Mouse (Mus musculus): ENCODE data around the gene 1700020D05Rik. TPM values are rescaled to one million over a fixed set of nuclear protein-coding genes. Genes with fewer than 3 reads are reported as not detected.

The 1700020D05Rik gene
- total RNA-seq, 1 experiment from 2014 or later, result 2.8 TPM

DNA sequence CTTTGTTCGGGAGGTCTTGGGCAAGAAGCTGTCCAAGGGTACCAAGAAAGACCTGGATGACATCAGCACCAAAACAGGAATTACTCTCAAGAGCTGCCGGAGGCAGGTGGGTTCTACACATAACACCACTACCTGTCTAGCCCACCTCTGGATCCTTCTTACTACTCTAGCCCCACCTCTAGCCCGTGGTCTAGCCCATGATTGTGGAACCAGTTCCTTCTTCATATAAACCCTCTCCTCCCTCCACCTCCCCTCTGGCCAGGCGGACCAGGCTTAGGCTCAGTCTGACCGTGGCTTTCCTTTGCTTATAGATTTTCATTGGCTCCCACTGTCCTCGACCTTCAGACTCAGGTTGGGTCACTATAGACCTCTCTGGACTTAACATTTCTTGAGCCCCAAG, 42.2 kb downstream of the 1700020D05Rik start:
- ATAC-seq (replicated peaks in 1 of 2; ENCODE audit: insufficient read depth in 1 of 2, low FRiP score in 2 of 2, low TSS enrichment in 1 of 2, low read depth in 1 of 2, poor library complexity in 2 of 2, severe bottlenecking in 2 of 2), result no peak

DNA sequence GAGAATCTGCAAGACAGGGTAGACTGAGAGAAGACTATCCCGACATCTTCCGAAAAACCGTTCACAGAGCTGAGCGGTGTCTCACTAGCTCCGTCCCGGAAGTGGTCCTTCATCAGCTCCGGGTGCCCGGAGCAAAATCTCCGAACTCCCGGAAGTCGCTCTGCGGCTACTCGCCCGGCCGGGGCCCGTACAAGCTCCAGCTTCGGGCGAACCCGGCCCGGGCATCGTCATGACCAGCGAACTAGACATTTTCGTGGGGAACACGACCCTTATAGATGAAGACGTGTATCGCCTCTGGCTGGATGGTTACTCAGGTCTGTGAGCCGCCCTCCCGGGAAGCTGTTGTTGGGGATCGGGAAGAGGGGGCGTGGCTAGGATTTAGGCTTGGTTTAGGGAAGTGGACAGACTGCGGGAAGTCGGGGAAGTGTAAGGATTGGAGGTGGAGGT, 43.1 kb downstream of the 1700020D05Rik start, which contains the start of gene Fibp:
Fibp (plus strand) TSS at position 151 of the 447 bp plus-strand sequence.
- ATAC-seq (replicated peaks in 1 of 2; ENCODE audit: insufficient read depth in 1 of 2, low FRiP score in 2 of 2, low TSS enrichment in 1 of 2, low read depth in 1 of 2, poor library complexity in 2 of 2, severe bottlenecking in 2 of 2), result peak; percentile 65 to 79

DNA sequence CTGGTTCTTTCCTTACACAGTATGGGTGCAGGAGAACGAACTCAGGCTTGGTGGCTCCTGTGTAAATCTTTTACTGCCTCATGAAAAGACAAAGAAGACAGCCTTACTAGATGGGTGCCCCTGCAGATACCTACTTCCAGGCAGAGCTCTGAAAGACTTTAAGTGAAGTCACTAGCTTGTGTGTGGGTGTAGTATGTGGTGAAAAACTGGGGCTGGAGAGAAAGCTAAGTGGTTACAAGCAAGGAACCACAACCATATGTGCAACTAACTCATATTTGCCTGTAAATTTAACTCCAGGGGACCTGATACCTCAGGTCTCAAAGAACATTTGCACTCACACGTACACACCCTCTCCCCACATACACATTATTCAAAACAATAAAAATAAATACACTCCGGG, 43.7 kb downstream of the 1700020D05Rik start:
- ATAC-seq (replicated peaks in 1 of 2; ENCODE audit: insufficient read depth in 1 of 2, low FRiP score in 2 of 2, low TSS enrichment in 1 of 2, low read depth in 1 of 2, poor library complexity in 2 of 2, severe bottlenecking in 2 of 2), result no peak

DNA sequence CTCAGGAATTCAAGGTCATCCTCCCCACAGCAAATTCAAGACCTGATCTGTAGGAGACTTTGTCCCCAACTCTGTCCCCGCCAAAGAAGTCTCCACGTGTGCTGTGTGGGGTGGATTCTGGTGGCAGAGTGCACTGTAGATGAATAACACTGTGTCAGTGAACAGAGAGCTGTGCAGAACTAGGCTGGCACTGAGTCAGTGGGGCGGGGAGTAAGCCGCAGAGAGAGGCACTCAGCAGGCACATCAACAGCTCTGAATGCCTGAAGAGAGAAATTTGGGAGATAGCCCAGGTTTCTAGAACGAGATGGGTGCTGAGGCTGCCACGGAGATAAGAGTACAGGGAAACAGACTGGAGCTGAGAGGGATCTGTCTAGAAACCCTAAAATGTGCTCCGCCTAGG, 44.6 kb downstream of the 1700020D05Rik start:
- no peak for ATAC-seq (replicated peaks in 1 of 2; ENCODE audit: insufficient read depth in 1 of 2, low FRiP score in 2 of 2, low TSS enrichment in 1 of 2, low read depth in 1 of 2, poor library complexity in 2 of 2, severe bottlenecking in 2 of 2)

DNA sequence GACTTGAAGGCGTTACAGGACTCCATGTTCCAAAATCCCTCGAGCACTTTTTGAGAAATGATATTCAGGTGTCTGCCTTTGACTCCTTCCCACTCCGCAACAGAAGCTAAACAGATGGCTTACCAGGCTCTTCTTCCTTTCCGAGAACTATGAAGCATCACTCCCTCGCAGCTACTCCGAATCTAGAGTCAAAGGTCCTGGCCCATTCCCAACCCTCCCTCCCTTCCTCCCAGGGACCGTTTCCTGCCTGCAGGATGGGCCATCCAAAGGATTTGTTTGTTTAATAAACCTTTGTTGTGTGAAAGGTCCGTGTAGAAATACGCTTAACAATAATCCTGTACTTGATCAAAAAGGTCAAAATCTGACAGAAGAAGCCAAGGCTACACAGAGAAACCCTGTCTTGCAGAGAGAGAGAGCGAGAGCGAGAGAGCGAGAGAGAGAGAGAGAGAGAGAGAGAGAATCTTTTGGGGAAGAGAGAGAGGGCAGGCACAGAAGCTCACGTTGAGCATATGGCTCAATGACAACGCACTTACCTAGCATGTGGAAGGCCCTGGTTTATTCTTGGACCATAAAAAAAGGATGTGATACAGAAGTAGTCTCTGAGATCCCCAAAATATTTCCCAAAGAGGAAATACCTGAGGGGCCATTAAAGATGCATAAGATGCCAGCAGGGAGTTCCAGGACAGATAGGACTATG, 45.7 kb downstream of the 1700020D05Rik start, which contains the start of gene Ccdc85b:
Ccdc85b (minus strand) TSS at position 149 of the 697 bp plus-strand sequence.
- 0 out of 4 replicates have a peak, but pooled peaks of 1 of the 2 experiments have one; percentile 3 for ATAC-seq (replicated peaks in 1 of 2; ENCODE audit: insufficient read depth in 1 of 2, low FRiP score in 2 of 2, low TSS enrichment in 1 of 2, low read depth in 1 of 2, poor library complexity in 2 of 2, severe bottlenecking in 2 of 2)

DNA sequence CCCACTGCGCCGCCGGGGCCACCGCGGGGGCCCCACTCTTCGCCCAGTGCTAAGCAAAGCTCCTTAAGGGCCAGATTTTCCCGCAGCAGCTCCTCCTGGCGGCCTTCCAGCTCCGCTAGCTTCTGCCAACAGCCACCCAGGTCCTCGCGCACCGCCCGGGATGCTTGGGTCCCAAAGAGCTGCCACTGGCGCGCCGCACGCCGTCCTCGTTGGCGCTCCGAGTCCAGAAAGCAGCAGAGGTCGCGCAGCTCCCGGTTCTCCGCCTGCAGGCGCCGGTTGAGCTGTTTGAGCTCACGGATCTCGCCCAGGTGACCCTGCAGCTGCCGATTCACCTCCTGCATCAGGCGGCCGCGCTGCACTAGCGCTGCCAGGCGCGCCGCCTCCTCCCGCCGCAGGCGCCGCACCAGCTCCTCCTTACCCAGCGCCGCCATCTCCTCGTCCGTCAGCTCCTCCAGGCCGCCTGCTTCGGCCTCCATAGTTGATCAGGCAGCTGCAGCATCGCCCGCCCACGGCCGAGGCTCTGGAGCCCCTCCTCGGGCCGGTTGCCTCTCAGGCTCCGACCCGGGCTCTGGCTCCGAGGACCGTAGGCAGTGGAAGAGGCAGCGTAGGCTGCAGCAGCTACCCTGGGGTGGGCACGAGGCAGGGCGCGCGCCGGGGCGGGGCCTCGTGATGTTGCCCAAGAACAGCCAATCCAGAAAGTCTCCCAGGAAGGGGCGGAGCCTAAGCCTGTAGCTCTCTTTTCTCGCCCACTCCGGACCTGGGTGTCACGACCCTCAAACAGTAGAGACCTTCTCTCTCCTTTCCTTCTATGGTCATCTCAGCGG, 46.5 kb downstream of the 1700020D05Rik start:
- peak; percentile 80 to 81 for ATAC-seq (replicated peaks in 1 of 2; ENCODE audit: insufficient read depth in 1 of 2, low FRiP score in 2 of 2, low TSS enrichment in 1 of 2, low read depth in 1 of 2, poor library complexity in 2 of 2, severe bottlenecking in 2 of 2)

DNA sequence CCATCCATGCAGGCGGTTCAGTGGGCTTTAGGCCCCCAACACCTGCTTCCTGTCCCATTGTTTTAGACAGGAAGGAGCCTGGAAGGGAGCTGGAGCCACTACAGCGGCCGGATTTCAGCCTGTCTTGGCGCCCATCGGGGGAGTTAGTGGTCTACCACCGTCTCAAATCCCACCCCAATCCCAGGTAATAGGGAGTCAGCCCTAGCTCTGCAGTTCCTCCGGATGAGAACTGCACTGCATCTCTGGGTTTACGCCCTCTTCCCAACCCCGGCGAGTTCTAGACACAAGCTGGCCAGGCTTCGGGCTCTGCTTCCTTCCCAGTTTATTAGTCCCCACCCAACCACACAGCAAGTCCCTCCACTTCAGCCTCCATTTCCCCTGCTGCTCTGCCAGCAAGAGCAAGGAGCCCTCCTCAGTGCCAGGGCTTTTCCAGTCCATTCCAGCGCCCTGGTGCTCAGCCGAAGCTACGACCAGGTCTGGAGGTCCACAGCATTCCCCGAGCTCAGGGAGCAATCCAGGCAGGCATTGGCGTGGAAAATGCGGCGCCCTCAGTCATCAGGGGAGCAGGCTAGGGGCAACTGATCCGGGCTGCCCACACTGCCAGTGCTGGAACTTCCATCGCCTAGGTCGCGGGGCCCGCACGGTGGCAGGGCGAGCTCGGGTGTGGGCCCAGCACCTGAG, 47.2 kb downstream of the 1700020D05Rik start:
- ATAC-seq (replicated peaks in 1 of 2; ENCODE audit: insufficient read depth in 1 of 2, low FRiP score in 2 of 2, low TSS enrichment in 1 of 2, low read depth in 1 of 2, poor library complexity in 2 of 2, severe bottlenecking in 2 of 2), result no peak

DNA sequence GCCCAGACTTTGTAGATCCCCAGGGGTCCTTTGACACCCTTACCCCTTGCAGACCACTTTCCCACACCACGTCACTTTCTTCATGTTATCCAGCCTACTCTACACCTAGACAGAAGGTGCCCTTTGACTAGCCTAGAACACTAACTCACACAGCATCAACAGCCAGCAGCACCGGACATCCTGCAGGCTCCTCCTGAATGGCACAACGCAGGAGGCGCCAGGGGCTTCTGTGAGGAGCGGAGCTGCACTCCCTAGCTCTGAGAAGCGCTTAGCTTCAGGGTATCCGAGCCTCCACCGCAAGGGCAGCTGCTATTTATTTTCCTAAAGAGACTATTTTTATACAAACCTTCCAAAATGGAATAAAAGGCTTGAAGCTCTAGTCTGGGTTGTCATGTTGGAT, 48.0 kb downstream of the 1700020D05Rik start:
- ATAC-seq (replicated peaks in 1 of 2; ENCODE audit: insufficient read depth in 1 of 2, low FRiP score in 2 of 2, low TSS enrichment in 1 of 2, low read depth in 1 of 2, poor library complexity in 2 of 2, severe bottlenecking in 2 of 2), result no peak

DNA sequence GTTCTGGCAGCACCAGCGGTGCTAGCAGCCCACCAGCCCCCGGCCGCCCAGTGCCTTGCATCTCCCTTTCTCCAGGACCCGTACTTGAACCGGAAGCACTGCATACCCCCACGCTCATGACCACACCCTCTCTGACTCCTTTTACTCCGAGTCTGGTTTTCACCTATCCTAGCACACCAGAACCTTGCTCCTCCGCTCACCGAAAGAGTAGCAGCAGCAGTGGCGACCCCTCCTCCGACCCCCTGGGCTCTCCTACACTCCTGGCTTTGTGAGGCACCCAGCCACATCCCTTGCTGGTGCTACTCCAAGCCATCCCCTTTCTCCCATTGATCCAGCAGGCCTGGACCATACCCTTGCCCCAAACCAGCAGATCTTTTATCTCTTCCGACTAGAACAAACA, 48.5 kb downstream of the 1700020D05Rik start:
- ATAC-seq (replicated peaks in 1 of 2; ENCODE audit: insufficient read depth in 1 of 2, low FRiP score in 2 of 2, low TSS enrichment in 1 of 2, low read depth in 1 of 2, poor library complexity in 2 of 2, severe bottlenecking in 2 of 2), result no peak

Other genes starting within 250 kb of the 1700020D05Rik start
- 17.3 and 23.4 TPM in 2 replicates for gene Pacs1, start 230.7 kb downstream of the 1700020D05Rik start, total RNA-seq (2017)
- 262 and 325 TPM in 2 replicates for gene Sf3b2, start 208.3 kb downstream of the 1700020D05Rik start, total RNA-seq (2017)
- gene Gal3st3, start 205.5 kb downstream of the 1700020D05Rik start, total RNA-seq (2017), result not detected in 2 replicates
- gene Catsper1, start 168.0 kb downstream of the 1700020D05Rik start, total RNA-seq (2017), result not detected in 2 replicates
- 0.45 TPM in 1 of 2 replicates, not detected in the other for gene Cst6, start 154.2 kb downstream of the 1700020D05Rik start, total RNA-seq (2017)
- 38.1 and 49.7 TPM in 2 replicates for gene Eif1ad, start 137.0 kb downstream of the 1700020D05Rik start, total RNA-seq (2017)
- 43.0 and 51.5 TPM in 2 replicates for gene Banf1, start 136.6 kb downstream of the 1700020D05Rik start, total RNA-seq (2017)
- gene Sart1, start 115.1 kb downstream of the 1700020D05Rik start, total RNA-seq (2017), result 75.2 and 88.4 TPM in 2 replicates
- gene Tsga10ip, start 101.3 kb downstream of the 1700020D05Rik start, total RNA-seq (2017), result 0.30 TPM in 1 of 2 replicates, not detected in the other
- 107 and 122 TPM in 2 replicates for gene Drap1, start 78.8 kb downstream of the 1700020D05Rik start, total RNA-seq (2017)
- 14.3 and 15.6 TPM in 2 replicates for gene AI837181, start 78.6 kb downstream of the 1700020D05Rik start, total RNA-seq (2017)
- gene Fosl1, start 56.2 kb downstream of the 1700020D05Rik start, total RNA-seq (2017), result 1.3 and 4.2 TPM in 2 replicates
- gene Ccdc85b, start 45.9 kb downstream of the 1700020D05Rik start, total RNA-seq (2017), result 2.3 and 4.1 TPM in 2 replicates
- 128 and 159 TPM in 2 replicates for gene Fibp, start 43.2 kb downstream of the 1700020D05Rik start, total RNA-seq (2017)
- 8.1 and 20.7 TPM in 2 replicates for gene Ctsw, start 35.3 kb downstream of the 1700020D05Rik start, total RNA-seq (2017)
- 1.2 TPM in 1 of 2 replicates, not detected in the other for gene Efemp2, start 29.8 kb downstream of the 1700020D05Rik start, total RNA-seq (2017)
- 7.9 and 12.0 TPM in 2 replicates for gene Mus81, start 15.4 kb downstream of the 1700020D05Rik start, total RNA-seq (2017)
- 878 and 953 TPM in 2 replicates for gene Cfl1, start 13.3 kb downstream of the 1700020D05Rik start, total RNA-seq (2017)
- 3.2 and 4.4 TPM in 2 replicates for gene Snx32, start 6.8 kb upstream of the 1700020D05Rik start, total RNA-seq (2017)
- not detected in 2 replicates for gene Ovol1, start 56.9 kb upstream of the 1700020D05Rik start, total RNA-seq (2017)
- gene Ap5b1, start 64.2 kb upstream of the 1700020D05Rik start, total RNA-seq (2017), result 6.5 and 6.8 TPM in 2 replicates
- 47.9 and 73.0 TPM in 2 replicates for gene Rnaseh2c, start 98.1 kb upstream of the 1700020D05Rik start, total RNA-seq (2017)
- 67.9 and 88.5 TPM in 2 replicates for gene Kat5, start 106.5 kb upstream of the 1700020D05Rik start, total RNA-seq (2017)
- 44.7 and 74.6 TPM in 2 replicates for gene Rela, start 133.7 kb upstream of the 1700020D05Rik start, total RNA-seq (2017)
- 33.0 and 33.8 TPM in 2 replicates for gene Sipa1, start 159.9 kb upstream of the 1700020D05Rik start, total RNA-seq (2017)
- 23.9 and 34.3 TPM in 2 replicates for gene Map3k11, start 185.0 kb upstream of the 1700020D05Rik start, total RNA-seq (2017)
- gene Pcnx3, start 185.1 kb upstream of the 1700020D05Rik start, total RNA-seq (2017), result 21.0 and 21.2 TPM in 2 replicates
- gene Kcnk7, start 200.6 kb upstream of the 1700020D05Rik start, total RNA-seq (2017), result 0.75 TPM in 1 of 2 replicates, not detected in the other
- gene Ehbp1l1, start 222.5 kb upstream of the 1700020D05Rik start, total RNA-seq (2017), result 29.5 and 51.2 TPM in 2 replicates
- gene Fam89b, start 225.9 kb upstream of the 1700020D05Rik start, total RNA-seq (2017), result 22.8 and 27.0 TPM in 2 replicates
- gene Ltbp3, start 237.1 kb upstream of the 1700020D05Rik start, total RNA-seq (2017), result 23.5 and 46.0 TPM in 2 replicates